Mouse (Mus musculus) limb, embryonic 13.5 days (tissue): ENCODE data around the gene Mageb5. TPM values are rescaled to one million over a fixed set of nuclear protein-coding genes. Genes with fewer than 3 reads are reported as not detected.
"Not testable (repeated sequence)": the region's sequence is repeated elsewhere in the genome, so short reads cannot be mapped to it uniquely, and the experiment has no call there.

Source experiments
- ATAC-seq: fragments of 200-750 bp; cut with Nextera tagmentation; 2 replicates; pipeline ENCODE4 v1.8.0; 2017; ENCODE audit warnings: low read depth, moderate number of reproducible peaks, moderate TSS enrichment; ENCODE audit not compliant: low FRiP score
- H3K27ac ChIP-seq: fragments of 300-500 bp; sonication (generic); 2 replicates; pipeline ENCODE4 v1.5.1; 2015; ENCODE audit warnings: inconsistent platforms, mild to moderate bottlenecking, moderate library complexity
- H3K27me3 ChIP-seq: fragments of 300-500 bp; sonication (generic); 2 replicates; pipeline ENCODE4 v1.6.1; 2015; ENCODE audit warnings: mild to moderate bottlenecking, inconsistent platforms
- H3K36me3 ChIP-seq: fragments of 300-500 bp; sonication (generic); 2 replicates; pipeline ENCODE4 v1.6.1; 2015; ENCODE audit warnings: inconsistent platforms, mild to moderate bottlenecking, moderate library complexity
- H3K4me1 ChIP-seq: fragments of 300-500 bp; sonication (generic); 2 replicates; pipeline ENCODE4 v1.6.1; 2015; ENCODE audit warnings: inconsistent platforms
- H3K4me2 ChIP-seq: fragments of 300-500 bp; sonication (generic); replicated peaks from 2 replicates; pipeline ENCODE4 v1.6.1; 2015; ENCODE audit warnings: inconsistent platforms, mild to moderate bottlenecking, moderate library complexity
- H3K4me3 ChIP-seq: fragments of 300-500 bp; sonication (generic); 2 replicates; pipeline ENCODE4 v1.5.1; 2015; ENCODE audit warnings: moderate library complexity, mild to moderate bottlenecking, inconsistent platforms
- H3K9ac ChIP-seq: fragments of 300-500 bp; sonication (generic); 2 replicates; pipeline ENCODE4 v1.6.1; 2015; ENCODE audit warnings: mild to moderate bottlenecking, inconsistent platforms
- H3K9me3 ChIP-seq: fragments of 300-500 bp; sonication (generic); 2 replicates; pipeline ENCODE4 v1.6.1; 2016; ENCODE audit warnings: inconsistent platforms
- WGBS: fragments of 180-500 bp; shearing (Covaris S2); methylation state at CpG from one replicate; pipeline ENCODE4 v1.1.7; 2015; 5-methylcytosine and 5-hydroxymethylcytosine counted together
- polyA plus RNA-seq: library from polyadenylated mRNA; unstranded; fragments of >200 nt; fragmentation: Nextera tagmentation; extraction: Ambion mirVana; gene quantifications from 2 replicates; pipeline ENCODE4 v1.2.1, GENCODE M21; 2015

Mageb5 gene
- polyA plus RNA-seq = not detected in 2 replicates

DNA sequence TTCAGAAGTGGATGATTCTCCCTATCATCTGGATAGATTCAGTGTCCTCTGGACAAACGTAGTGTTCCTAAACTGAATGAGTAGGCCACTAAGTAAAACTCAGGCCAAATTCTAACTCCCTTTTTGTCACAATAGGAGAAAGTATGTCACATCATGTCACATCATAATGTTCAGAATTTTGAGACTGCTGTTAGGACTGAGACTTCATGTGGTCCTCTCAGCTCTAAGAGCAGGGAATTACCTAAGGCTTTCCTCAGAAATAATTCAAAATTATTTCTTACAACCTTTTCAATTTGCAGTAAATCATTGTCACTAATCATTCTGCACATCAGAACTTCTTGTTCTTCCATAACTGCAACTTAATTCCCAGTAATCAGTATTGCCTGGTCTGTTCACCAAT is at the start of gene Mageb5:
TSS of gene Mageb5 (minus strand) at position 101 of the 400 bp plus-strand sequence.
- 80% methylated on average over 1 of the region's 1 CpGs for WGBS
- not testable (repeated sequence) for H3K9ac ChIP-seq

DNA sequence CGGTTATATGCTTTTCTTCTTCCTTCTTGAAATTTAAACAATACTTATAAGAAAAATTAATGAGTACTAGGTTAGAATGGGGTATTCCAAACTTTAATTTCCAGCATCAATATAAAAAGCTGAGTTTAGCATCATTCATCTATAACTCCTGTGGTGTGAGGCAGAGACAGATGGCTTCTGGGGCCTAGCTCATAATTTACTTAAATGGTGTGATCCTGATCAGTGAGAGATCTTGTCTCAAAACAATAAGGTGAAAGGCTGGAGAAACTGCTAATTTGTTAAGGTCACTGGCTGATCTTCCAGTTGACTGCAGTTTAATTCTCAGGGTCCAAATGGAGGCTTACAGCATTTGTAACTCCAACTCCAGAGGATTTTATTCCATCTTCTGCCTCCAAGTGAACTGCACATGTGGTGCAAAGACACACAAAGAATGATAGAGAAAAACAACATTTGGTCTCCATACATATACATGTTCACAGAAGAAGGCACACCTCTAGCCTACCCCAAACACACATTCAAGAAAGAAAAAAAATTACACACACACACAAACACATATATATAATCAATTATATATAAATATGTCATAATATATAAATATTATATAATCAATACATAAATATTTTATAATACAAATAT is 23.1 kb downstream of the Mageb5 start:
- no CpG with 5 or more reads among the region's 1 CpGs for WGBS

More for the DNA sequence above, at the start of gene Mageb5:
- not testable (repeated sequence) for ATAC-seq, H3K9me3 ChIP-seq, H3K27ac ChIP-seq, H3K36me3 ChIP-seq, H3K4me2 ChIP-seq, H3K4me1 ChIP-seq, H3K27me3 ChIP-seq, H3K4me3 ChIP-seq

More for the DNA sequence above, 23.1 kb downstream of the Mageb5 start:
- H3K9ac ChIP-seq, H3K36me3 ChIP-seq, H3K27me3 ChIP-seq, ATAC-seq, H3K4me2 ChIP-seq, H3K4me1 ChIP-seq, H3K9me3 ChIP-seq, H3K4me3 ChIP-seq, H3K27ac ChIP-seq: not testable (repeated sequence)

Other genes starting within 250 kb of the Mageb5 start
- not detected in 2 replicates for gene 1700084M14Rik, start 207.1 kb downstream of the Mageb5 start, polyA plus RNA-seq
- gene Gm14781, start 150.8 kb downstream of the Mageb5 start, polyA plus RNA-seq = not detected in 2 replicates
- not detected in 2 replicates for gene Mageb1, start 233.3 kb upstream of the Mageb5 start, polyA plus RNA-seq